Mouse (Mus musculus): Measurements from ENCODE around the gene Zscan25. TPM values are rescaled to one million over a fixed set of nuclear protein-coding genes. Genes with fewer than 3 reads are reported as not detected.

Gene Zscan25
- polyA plus RNA-seq (2021; fragmentation: Nextera tagmentation), result 0.75 and 1.1 TPM in 2 replicates
- long read RNA-seq, experiment 1, result 0 reads
- long read RNA-seq, experiment 2, result 0 reads

GRCm38 (mm10) chr5:145280371-145281143 lies at the start of gene Zscan25:
TSS of gene Zscan25 (plus strand) at chr5:145280500.

GRCm38 (mm10) chr5:145231367-145231871 lies 48.9 kb upstream of the Zscan25 start, which contains the start of gene Zfp655:
TSS of gene Zfp655 (plus strand) at chr5:145231715.

Other genes with a start within 250 kb of the Zscan25 start
- gene Gm4871, start 247.7 kb upstream of the Zscan25 start, polyA plus RNA-seq (2021; fragmentation: Nextera tagmentation), result not detected in 2 replicates
- gene 1700018F24Rik, start 237.5 kb upstream of the Zscan25 start, polyA plus RNA-seq (2021; fragmentation: Nextera tagmentation), result not detected in 2 replicates
- 301 and 348 TPM in 2 replicates for gene Arpc1a, start 196.7 kb upstream of the Zscan25 start, polyA plus RNA-seq (2021; fragmentation: Nextera tagmentation)
- not detected in 2 replicates for gene Kpna7, start 196.5 kb upstream of the Zscan25 start, polyA plus RNA-seq (2021; fragmentation: Nextera tagmentation)
- 50.2 and 58.6 TPM in 2 replicates for gene Arpc1b, start 166.3 kb upstream of the Zscan25 start, polyA plus RNA-seq (2021; fragmentation: Nextera tagmentation)
- 66.4 and 82.4 TPM in 2 replicates for gene Pdap1, start 140.3 kb upstream of the Zscan25 start, polyA plus RNA-seq (2021; fragmentation: Nextera tagmentation)
- gene Bud31, start 140.1 kb upstream of the Zscan25 start, polyA plus RNA-seq (2021; fragmentation: Nextera tagmentation), result 121 and 122 TPM in 2 replicates
- gene Ptcd1, start 113.4 kb upstream of the Zscan25 start, polyA plus RNA-seq (2021; fragmentation: Nextera tagmentation), result 14.6 and 14.8 TPM in 2 replicates
- 6.3 and 9.7 TPM in 2 replicates for gene Cpsf4, start 113.3 kb upstream of the Zscan25 start, polyA plus RNA-seq (2021; fragmentation: Nextera tagmentation)
- gene Atp5j2, start 88.4 kb upstream of the Zscan25 start, polyA plus RNA-seq (2021; fragmentation: Nextera tagmentation), result 1,054 and 1,489 TPM in 2 replicates
- gene Zkscan14, start 78.6 kb upstream of the Zscan25 start, polyA plus RNA-seq (2021; fragmentation: Nextera tagmentation), result 10.4 and 12.3 TPM in 2 replicates
- gene Zkscan5, start 75.9 kb upstream of the Zscan25 start, polyA plus RNA-seq (2021; fragmentation: Nextera tagmentation), result 5.3 and 7.2 TPM in 2 replicates
- gene Zfp655, start 48.8 kb upstream of the Zscan25 start, polyA plus RNA-seq (2021; fragmentation: Nextera tagmentation), result 17.0 and 24.6 TPM in 2 replicates
- gene Cyp3a57, start 64.8 kb downstream of the Zscan25 start, polyA plus RNA-seq (2021; fragmentation: Nextera tagmentation), result not detected in 2 replicates
- gene Cyp3a16, start 189.2 kb downstream of the Zscan25 start, polyA plus RNA-seq (2021; fragmentation: Nextera tagmentation), result not detected in 2 replicates

Measured in left cerebral cortex, adult 6 months (tissue).